Mouse (Mus musculus) left cerebral cortex, postnatal 36 days (tissue): ENCODE measurements around the gene Hrasls5. TPM values are rescaled to one million over a fixed set of nuclear protein-coding genes. Genes with fewer than 3 reads are reported as not detected.

ENCODE experiments used
- DNase-seq, 2 experiments: peaks; one replicate each; pipeline ENCODE4 v3.0.0; 2021 to 2022; ENCODE audit warnings: low spot score in 2 of 2, mixed read lengths in 1 of 2
- intact Hi-C: fragments of 180-260 bp; cut with DNase I; formaldehyde crosslinking; loops from one replicate; pipeline ENCODE4 v1.15.1; 2025
- total RNA-seq, 2 experiments: library from RNA; stranded (reverse); gene quantifications; 2 replicates each; pipeline ENCODE4 v1.2.3; 2021

Gene Hrasls5
- total RNA-seq, 2 experiments from 2014 or later = not detected

- peak; percentile 21 to 38 for DNase-seq
- intact Hi-C loops = no loop called here
These were observed 6.2 kb upstream of the Hrasls5 start for GRCm38 (mm10) chr19:7605930-7606783.

GRCm38 (mm10) chr19:7606801-7607689 lies 5.3 kb upstream of the Hrasls5 start, which contains the start of gene Lgals12:
Lgals12 (minus strand) TSS chr19:7607193.
- intact Hi-C loops = no loop called here
- DNase-seq = peak; percentile 62 to 65

GRCm38 (mm10) chr19:7607690-7608201 lies 4.6 kb upstream of the Hrasls5 start:
- intact Hi-C loops = no loop called here
- no peak for DNase-seq

- intact Hi-C loops = no loop called here
- DNase-seq = no peak
These were observed 810 bp downstream of the Hrasls5 start for GRCm38 (mm10) chr19:7613151-7613550.

GRCm38 (mm10) chr19:7616231-7616930 lies 4.0 kb downstream of the Hrasls5 start:
- intact Hi-C loops = loop anchor here (5.0 kb wide), 1 partner anchor 89 kb away; no protein-coding TSS in a partner anchor
- DNase-seq = no peak

GRCm38 (mm10) chr19:7617085-7617484 lies 4.7 kb downstream of the Hrasls5 start:
- intact Hi-C loops = loop anchor here (5.0 kb wide), 1 partner anchor 90 kb away; no protein-coding TSS in a partner anchor
- no peak for DNase-seq

GRCm38 (mm10) chr19:7617696-7618095 lies 5.4 kb downstream of the Hrasls5 start:
- intact Hi-C loops = loop anchor here (5.0 kb wide), 1 partner anchor 90 kb away; no protein-coding TSS in a partner anchor
- DNase-seq = peak; percentile 50 to 54

GRCm38 (mm10) chr19:7633021-7633420 lies 20.7 kb downstream of the Hrasls5 start:
- DNase-seq = no peak
- intact Hi-C loops = no loop called here

GRCm38 (mm10) chr19:7633786-7634185 lies 21.4 kb downstream of the Hrasls5 start:
- intact Hi-C loops = no loop called here
- DNase-seq = no peak

GRCm38 (mm10) chr19:7648913-7649666 lies 36.7 kb downstream of the Hrasls5 start:
- DNase-seq = no peak
- intact Hi-C loops = no loop called here

- no peak for DNase-seq
- intact Hi-C loops = no loop called here
These were observed 59.7 kb downstream of the Hrasls5 start for GRCm38 (mm10) chr19:7672033-7672432.

- no peak for DNase-seq
- intact Hi-C loops = no loop called here
These were observed 75.6 kb downstream of the Hrasls5 start for GRCm38 (mm10) chr19:7687988-7688387.

Other genes with a start within 250 kb of the Hrasls5 start
- gene Spindoc, start 229.5 kb upstream of the Hrasls5 start, total RNA-seq = 10 to 100 TPM; 31.9 to 37.4 TPM
- gene 2700081O15Rik, start 194.9 kb upstream of the Hrasls5 start, total RNA-seq = 10 to 100 TPM; 34.7 to 37.3 TPM
- gene Rtn3, start 129.3 kb upstream of the Hrasls5 start, total RNA-seq = 100 to 1,000 TPM; 812 to 902 TPM
- gene Atl3, start 118.5 kb upstream of the Hrasls5 start, total RNA-seq = 10 to 100 TPM; 23.4 to 25.7 TPM
- gene Pla2g16, start 55.1 kb upstream of the Hrasls5 start, total RNA-seq = 10 to 100 TPM; 27.2 to 29.2 TPM
- gene Lgals12, start 5.3 kb upstream of the Hrasls5 start, total RNA-seq = 1 to 10 TPM in 1 of 2 experiments, under 1 TPM in 1; 0.57 to 1.0 TPM
- not detected for gene Slc22a19, start 98.8 kb downstream of the Hrasls5 start, total RNA-seq
- gene Slc22a26, start 190.1 kb downstream of the Hrasls5 start, total RNA-seq = not detected